Mouse (Mus musculus) brain, adult 2 months (tissue): Measurements from ENCODE around the gene Aplnr.

Source experiments
- DNase-seq: peaks from one replicate; pipeline ENCODE4 v3.0.0; 2011; ENCODE audit warnings: low read depth, low spot score

Aplnr gene

GRCm38 (mm10) chr2:85136089-85136488, at the start of gene Aplnr:
TSS of gene Aplnr (plus strand) at chr2:85136225.
- DNase-seq, result peak; percentile 61

- DNase-seq, result no peak
These were observed 47.0 kb upstream of the Aplnr start for GRCm38 (mm10) chr2:85088716-85089646.

GRCm38 (mm10) chr2:85091325-85091724, 44.7 kb upstream of the Aplnr start:
- DNase-seq, result peak; percentile 39

- no peak for DNase-seq
These were observed 42.6 kb upstream of the Aplnr start for GRCm38 (mm10) chr2:85093376-85093775.

- DNase-seq, result no peak
These were observed 40.1 kb upstream of the Aplnr start for GRCm38 (mm10) chr2:85095906-85096305.

GRCm38 (mm10) chr2:85098014-85098413, 38.0 kb upstream of the Aplnr start:
- no peak for DNase-seq

GRCm38 (mm10) chr2:85098824-85099511, 37.1 kb upstream of the Aplnr start:
- no peak for DNase-seq

GRCm38 (mm10) chr2:85103201-85103600, 32.8 kb upstream of the Aplnr start:
- DNase-seq, result no peak

- no peak for DNase-seq
These were observed 30.5 kb upstream of the Aplnr start for GRCm38 (mm10) chr2:85105426-85106013.

- peak; percentile 29 for DNase-seq
These were observed 29.8 kb upstream of the Aplnr start for GRCm38 (mm10) chr2:85106068-85106790.

- no peak for DNase-seq
These were observed 29.1 kb upstream of the Aplnr start for GRCm38 (mm10) chr2:85106941-85107340.

GRCm38 (mm10) chr2:85110288-85110875, 25.6 kb upstream of the Aplnr start:
- DNase-seq, result peak; percentile 53

- peak; percentile 81 for DNase-seq
These were observed 12.7 kb upstream of the Aplnr start for GRCm38 (mm10) chr2:85123187-85123868.

GRCm38 (mm10) chr2:85123869-85124535, 12.0 kb upstream of the Aplnr start:
- peak; percentile 92 for DNase-seq

GRCm38 (mm10) chr2:85129496-85129971, 6.5 kb upstream of the Aplnr start:
- DNase-seq, result no peak

GRCm38 (mm10) chr2:85131226-85131625, 4.8 kb upstream of the Aplnr start:
- DNase-seq, result no peak

GRCm38 (mm10) chr2:85131724-85132123, 4.3 kb upstream of the Aplnr start:
- DNase-seq, result no peak

GRCm38 (mm10) chr2:85132204-85132603, 3.8 kb upstream of the Aplnr start:
- DNase-seq, result no peak

- no peak for DNase-seq
These were observed 926 bp upstream of the Aplnr start for GRCm38 (mm10) chr2:85135099-85135498.
